29 mouse cellular contexts compared by ENCODE assay signal in the genomic region with DNA sequence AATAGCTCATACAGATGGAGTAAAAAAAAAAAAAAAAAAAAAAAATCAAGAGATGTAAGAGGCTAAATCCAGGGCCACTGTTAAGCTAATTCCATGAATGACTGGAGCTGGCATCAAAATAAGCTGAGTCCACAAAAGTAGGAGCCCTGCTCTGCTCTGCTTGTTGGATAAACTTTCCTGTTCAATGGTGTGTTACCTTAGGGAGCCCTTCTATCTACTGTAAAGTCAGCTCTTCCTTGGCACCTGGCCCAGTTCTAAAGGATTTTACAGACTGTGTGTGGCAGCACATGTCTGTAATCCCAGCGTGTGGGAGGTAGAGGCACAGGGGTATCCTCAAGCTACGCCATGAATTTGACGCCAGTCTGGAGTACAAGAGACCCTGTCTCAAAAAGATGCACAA. TPM values are rescaled to one million over a fixed set of nuclear protein-coding genes. Genes with fewer than 3 reads are reported as not detected.
DNase-seq lines count a peak whose midpoint lies in the region; ATAC-seq and TF ChIP-seq lines count a peak whose summit lies in the region.
"Had no signal": no experiment of that assay in that cellular context is flagged by ENCODE, and none has a peak within 500 bp of the region (broad histone marks: within the 10 kb centered on the region; RNA-seq: fewer than 3 reads in every experiment).

No protein-coding gene starts in this region.

- ATAC-seq in hindbrain, postnatal 0 days, result no peak
- no peak for ATAC-seq in hindbrain, embryonic 11.5 days (ENCODE audit: low FRiP score)
- ATAC-seq in liver, embryonic 12.5 days, result no peak
- ATAC-seq in liver, postnatal 0 days, result no peak
- peak; percentile 49 for ATAC-seq in kidney, embryonic 16.5 days (ENCODE audit: low FRiP score, low TSS enrichment)
- no peak for ATAC-seq in forebrain, embryonic 15.5 days (replicated peaks)
- ATAC-seq: activated CD4-positive, CD25-positive, alpha-beta regulatory T cell, adult 4 months; forebrain, embryonic 16.5 days; intestine, embryonic 16.5 days; lung, postnatal 0 days; midbrain, embryonic 16.5 days had no signal

- no peak for TF ChIP-seq CTCF in hindbrain, postnatal 0 days (IDR thresholded peaks at IDR 0.05; ENCODE audit: low read depth)
- TF ChIP-seq CTCF in liver, postnatal 0 days (IDR thresholded peaks at IDR 0.05; ENCODE audit: low read depth), result no peak

- H3ac ChIP-seq in myocyte (ENCODE audit: control insufficient read depth, insufficient read length), result no peak overlapping the region

- no peak overlapping the region for H3K9ac ChIP-seq in hindbrain, postnatal 0 days (replicated peaks; ENCODE audit: low read length)
- no peak overlapping the region for H3K9ac ChIP-seq in hindbrain, embryonic 11.5 days (ENCODE audit: low read depth, low read length)
- peak overlapping the region; percentile 72 for H3K9ac ChIP-seq in liver, embryonic 12.5 days
- no peak overlapping the region for H3K9ac ChIP-seq in liver, postnatal 0 days (replicated peaks)
- H3K9ac ChIP-seq in kidney, embryonic 16.5 days (replicated peaks; ENCODE audit: low read length), result no peak overlapping the region
- H3K9ac ChIP-seq in forebrain, embryonic 15.5 days (replicated peaks), result no peak overlapping the region
- H3K9ac ChIP-seq: embryonic facial prominence, embryonic 12.5 days; heart, embryonic 13.5 days; hindbrain, embryonic 14.5 days; neural tube, embryonic 15.5 days; stomach, embryonic 15.5 days had no signal

- DNase-seq in hindbrain, postnatal 0 days (ENCODE audit: low spot score), result peak; percentile 18
- DNase-seq in hindbrain, embryonic 11.5 days (ENCODE audit: low spot score), result no peak
- DNase-seq in liver, postnatal 0 days, result no peak
- DNase-seq: adrenal gland, postnatal 10 days; B cell, adult 2 months; cerebellum, adult 18-20 months; cerebellum, postnatal 14 days; gastrocnemius, postnatal 10 days; heart, adult 18-20 months; heart, postnatal 14 days; thymus, postnatal 36 days had no signal

- no peak overlapping the region for H3K4me3 ChIP-seq in hindbrain, postnatal 0 days (ENCODE audit: low read length)
- H3K4me3 ChIP-seq in hindbrain, embryonic 11.5 days (ENCODE audit: low read depth, low read length), result no peak overlapping the region
- no peak overlapping the region for H3K4me3 ChIP-seq in liver, embryonic 12.5 days
- no peak overlapping the region for H3K4me3 ChIP-seq in liver, postnatal 0 days (ENCODE audit: low read depth, low read length)
- no peak overlapping the region for H3K4me3 ChIP-seq in kidney, embryonic 16.5 days (ENCODE audit: low read length)
- H3K4me3 ChIP-seq in myocyte, result no peak overlapping the region
- H3K4me3 ChIP-seq in forebrain, embryonic 15.5 days, result no peak overlapping the region
- H3K4me3 ChIP-seq: embryonic facial prominence, embryonic 12.5 days; heart, embryonic 13.5 days; limb, embryonic 10.5 days; neural tube, embryonic 15.5 days; stomach, embryonic 15.5 days had no signal

- no peak for TF ChIP-seq POLR2A in myocyte (IDR thresholded peaks at IDR 0.05; ENCODE audit: insufficient read length, low read depth)

- H3K36me3 ChIP-seq in hindbrain, postnatal 0 days (ENCODE audit: insufficient read depth, low read length), result no peaks in the 10 kb centered on the region
- no peaks in the 10 kb centered on the region for H3K36me3 ChIP-seq in hindbrain, embryonic 11.5 days (ENCODE audit: control insufficient read depth, insufficient read depth, low read length)
- H3K36me3 ChIP-seq in liver, embryonic 12.5 days, result peaks cover 44% of the 10 kb centered on the region
- H3K36me3 ChIP-seq in liver, postnatal 0 days (replicated peaks; ENCODE audit: insufficient read depth, low read length), result peaks cover 11% of the 10 kb centered on the region
- H3K36me3 ChIP-seq in kidney, embryonic 16.5 days (ENCODE audit: insufficient read depth, low read length), result no peaks in the 10 kb centered on the region
- peaks cover 15% of the 10 kb centered on the region for H3K36me3 ChIP-seq in myocyte (ENCODE audit: control insufficient read depth, insufficient read depth)
- no peaks in the 10 kb centered on the region for H3K36me3 ChIP-seq in forebrain, embryonic 15.5 days
- H3K36me3 ChIP-seq: neural tube, embryonic 15.5 days; stomach, embryonic 15.5 days had no signal

- no peaks in the 10 kb centered on the region for H3K4me1 ChIP-seq in hindbrain, postnatal 0 days (ENCODE audit: insufficient read depth, low read length)
- no peaks in the 10 kb centered on the region for H3K4me1 ChIP-seq in hindbrain, embryonic 11.5 days (replicated peaks; ENCODE audit: control insufficient read depth, insufficient read depth, low read length)
- H3K4me1 ChIP-seq in liver, embryonic 12.5 days, result peaks cover 81% of the 10 kb centered on the region
- H3K4me1 ChIP-seq in liver, postnatal 0 days (ENCODE audit: insufficient read depth), result peaks cover 63% of the 10 kb centered on the region
- H3K4me1 ChIP-seq in kidney, embryonic 16.5 days (ENCODE audit: insufficient read depth, low read length), result peaks cover 4% of the 10 kb centered on the region; the same call in 1 of the 2 replicates
- H3K4me1 ChIP-seq in forebrain, embryonic 15.5 days, result no peaks in the 10 kb centered on the region
- H3K4me1 ChIP-seq: embryonic facial prominence, embryonic 12.5 days; neural tube, embryonic 15.5 days; stomach, embryonic 15.5 days had no signal

- H3K4me2 ChIP-seq in hindbrain, postnatal 0 days (ENCODE audit: low read depth, low read length), result no peak overlapping the region
- H3K4me2 ChIP-seq in hindbrain, embryonic 11.5 days (replicated peaks; ENCODE audit: low read depth, low read length), result no peak overlapping the region
- H3K4me2 ChIP-seq in liver, embryonic 12.5 days, result peak overlapping the region; percentile 22; the same call in 1 of the 2 replicates
- H3K4me2 ChIP-seq in liver, postnatal 0 days (ENCODE audit: low read depth, low read length), result no peak overlapping the region
- no peak overlapping the region for H3K4me2 ChIP-seq in kidney, embryonic 16.5 days (replicated peaks; ENCODE audit: low read depth, low read length)
- peak overlapping the region; percentile 39 for H3K4me2 ChIP-seq in myocyte (ENCODE audit: low read depth)
- H3K4me2 ChIP-seq in forebrain, embryonic 15.5 days (replicated peaks), result no peak overlapping the region
- H3K4me2 ChIP-seq: embryonic facial prominence, embryonic 12.5 days; heart, embryonic 13.5 days; hindbrain, embryonic 14.5 days; neural tube, embryonic 15.5 days; stomach, embryonic 15.5 days had no signal

- 60% methylated on average over 3 of the region's 3 CpGs for WGBS in hindbrain, postnatal 0 days
- WGBS in hindbrain, embryonic 11.5 days, result 95% methylated on average over 3 of the region's 3 CpGs
- 93% methylated on average over 3 of the region's 3 CpGs for WGBS in liver, embryonic 12.5 days (ENCODE audit: insufficient replicate concordance)
- WGBS in liver, postnatal 0 days (ENCODE audit: insufficient replicate concordance), result 84% methylated on average over 3 of the region's 3 CpGs
- 63% methylated on average over 3 of the region's 3 CpGs for WGBS in kidney, embryonic 16.5 days
- WGBS in forebrain, embryonic 15.5 days, result 81% methylated on average over 3 of the region's 3 CpGs

- TF ChIP-seq EP300 in liver, postnatal 0 days (IDR thresholded peaks at IDR 0.05; ENCODE audit: low read depth), result no peak

- no peak overlapping the region for H3K27ac ChIP-seq in hindbrain, postnatal 0 days
- no peak overlapping the region for H3K27ac ChIP-seq in hindbrain, embryonic 11.5 days (ENCODE audit: low read depth, low read length)
- H3K27ac ChIP-seq in liver, embryonic 12.5 days, result peak overlapping the region; percentile 99
- H3K27ac ChIP-seq in liver, postnatal 0 days (ENCODE audit: low read depth), result no peak overlapping the region
- H3K27ac ChIP-seq in kidney, embryonic 16.5 days (ENCODE audit: low read length), result no peak overlapping the region
- H3K27ac ChIP-seq in forebrain, embryonic 15.5 days (replicated peaks), result no peak overlapping the region
- H3K27ac ChIP-seq: heart, embryonic 13.5 days; hindbrain, embryonic 14.5 days; macrophage; neural tube, embryonic 15.5 days; stomach, embryonic 15.5 days had no signal

- H3K27me3 ChIP-seq in hindbrain, postnatal 0 days (ENCODE audit: insufficient read depth, low read length), result no peaks in the 10 kb centered on the region
- no peaks in the 10 kb centered on the region for H3K27me3 ChIP-seq in hindbrain, embryonic 11.5 days (ENCODE audit: control insufficient read depth, insufficient read depth, low read length)
- no peaks in the 10 kb centered on the region for H3K27me3 ChIP-seq in liver, embryonic 12.5 days (replicated peaks)
- H3K27me3 ChIP-seq in liver, postnatal 0 days (ENCODE audit: insufficient read depth, low read length), result no peaks in the 10 kb centered on the region
- H3K27me3 ChIP-seq in kidney, embryonic 16.5 days (ENCODE audit: insufficient read depth, low read length), result no peaks in the 10 kb centered on the region
- H3K27me3 ChIP-seq in myocyte (ENCODE audit: control insufficient read depth, insufficient read depth, insufficient read length), result no peaks in the 10 kb centered on the region
- H3K27me3 ChIP-seq in forebrain, embryonic 15.5 days, result no peaks in the 10 kb centered on the region
- H3K27me3 ChIP-seq: CH12.LX; embryonic facial prominence, embryonic 12.5 days; heart, embryonic 13.5 days; neural tube, embryonic 15.5 days; stomach, embryonic 15.5 days had no signal

- H3K79me2 ChIP-seq in myocyte (ENCODE audit: control insufficient read depth, insufficient read depth), result peaks cover 5% of the 10 kb centered on the region

- H3K9me3 ChIP-seq in hindbrain, postnatal 0 days (ENCODE audit: low read length), result no peaks in the 10 kb centered on the region
- H3K9me3 ChIP-seq in hindbrain, embryonic 11.5 days (ENCODE audit: control insufficient read depth, low read length), result no peaks in the 10 kb centered on the region
- H3K9me3 ChIP-seq in liver, embryonic 12.5 days (replicated peaks), result no peaks in the 10 kb centered on the region
- no peaks in the 10 kb centered on the region for H3K9me3 ChIP-seq in liver, postnatal 0 days (ENCODE audit: low read length)
- H3K9me3 ChIP-seq in kidney, embryonic 16.5 days (ENCODE audit: low read length), result no peaks in the 10 kb centered on the region
- no peaks in the 10 kb centered on the region for H3K9me3 ChIP-seq in forebrain, embryonic 15.5 days
- H3K9me3 ChIP-seq: embryonic facial prominence, embryonic 12.5 days; G1E; heart, embryonic 13.5 days; limb, embryonic 10.5 days; neural tube, embryonic 15.5 days; stomach, embryonic 15.5 days had no signal

RNA-seq across cellular contexts. Expression of gene Ttc39a, which starts 34.6 kb away (rescaled TPM):
- total RNA-seq in hindbrain, postnatal 0 days (2014; rRNA removed), result 4.0 and 6.8 TPM in 2 replicates
- 5.3 and 6.4 TPM in 2 replicates for polyA plus RNA-seq in hindbrain, postnatal 0 days (2015; fragmentation: Nextera tagmentation; extraction: Ambion mirVana)
- 2.3 and 2.5 TPM in 2 replicates for polyA plus RNA-seq in hindbrain, embryonic 11.5 days (2014; fragmentation: Nextera tagmentation; extraction: Ambion mirVana)
- 12.9 and 13.7 TPM in 2 replicates for polyA plus RNA-seq in liver, embryonic 12.5 days (2016; fragmentation: Nextera tagmentation; extraction: Ambion mirVana)
- polyA plus RNA-seq in liver, postnatal 0 days (2015; fragmentation: Nextera tagmentation; extraction: Ambion mirVana), result 5.0 and 5.4 TPM in 2 replicates
- 4.8 and 6.0 TPM in 2 replicates for polyA plus RNA-seq in kidney, embryonic 16.5 days (2015; fragmentation: Nextera tagmentation; extraction: Ambion mirVana)
- 0.70 TPM for polyA plus RNA-seq in myocyte (2012; fragmentation: generic; extraction: Trizol)
- polyA plus RNA-seq in forebrain, embryonic 15.5 days (2015; fragmentation: Nextera tagmentation; extraction: Ambion mirVana), result 0.50 and 0.71 TPM in 2 replicates
- polyA plus RNA-seq: activated CD4-positive, CD25-positive, alpha-beta regulatory T cell, adult 4 months had no signal

RNA-seq across cellular contexts. Expression of gene Rnf11, which starts 43.5 kb away (rescaled TPM):
- total RNA-seq in hindbrain, postnatal 0 days (2014; rRNA removed), result 86.7 and 93.2 TPM in 2 replicates
- polyA plus RNA-seq in hindbrain, postnatal 0 days (2015; fragmentation: Nextera tagmentation; extraction: Ambion mirVana), result 79.2 and 80.4 TPM in 2 replicates
- polyA plus RNA-seq in hindbrain, embryonic 11.5 days (2014; fragmentation: Nextera tagmentation; extraction: Ambion mirVana), result 56.6 and 63.9 TPM in 2 replicates
- 41.3 and 44.7 TPM in 2 replicates for polyA plus RNA-seq in liver, embryonic 12.5 days (2016; fragmentation: Nextera tagmentation; extraction: Ambion mirVana)
- polyA plus RNA-seq in liver, postnatal 0 days (2015; fragmentation: Nextera tagmentation; extraction: Ambion mirVana), result 34.0 and 38.4 TPM in 2 replicates
- polyA plus RNA-seq in kidney, embryonic 16.5 days (2015; fragmentation: Nextera tagmentation; extraction: Ambion mirVana), result 29.0 and 29.3 TPM in 2 replicates
- polyA plus RNA-seq in myocyte (2012; fragmentation: generic; extraction: Trizol), result 127 TPM
- polyA plus RNA-seq in forebrain, embryonic 15.5 days (2015; fragmentation: Nextera tagmentation; extraction: Ambion mirVana), result 54.6 and 62.6 TPM in 2 replicates

Comparison
In these comparisons a context has a peak if more than half of its experiments do, and no peak if none do; other contexts are left out.
1. H3K4me2 ChIP-seq: peak in liver, embryonic 12.5 days (single experiment) and myocyte (single experiment); none in hindbrain, postnatal 0 days (single experiment), hindbrain, embryonic 11.5 days (single experiment), liver, postnatal 0 days (single experiment), kidney, embryonic 16.5 days (single experiment) and forebrain, embryonic 15.5 days (single experiment).